Mouse (Mus musculus) thymus, adult 2 months (tissue): ENCODE measurements around the gene Klhl9. TPM values are rescaled to one million over a fixed set of nuclear protein-coding genes. Genes with fewer than 3 reads are reported as not detected.
"Not testable (repeated sequence)": the region's sequence is repeated elsewhere in the genome, so short reads cannot be mapped to it uniquely, and the experiment has no call there.

Experiments used
- DNase-seq: peaks from one replicate; pipeline ENCODE4 v3.0.0; 2021
- H3K27ac ChIP-seq: fragments of 200-500 bp; 2 replicates; pipeline ENCODE4 v1.5.1; 2012; ENCODE audit warnings: low read length, control low read depth; ENCODE audit not compliant: control insufficient read depth, insufficient read depth
- H3K27me3 ChIP-seq: fragments of 200-500 bp; 2 replicates; pipeline ENCODE4 v1.6.1; 2012; ENCODE audit warnings: mild to moderate bottlenecking, low read length, moderate library complexity, mixed read lengths; ENCODE audit not compliant: control insufficient read depth, insufficient read depth
- H3K36me3 ChIP-seq: fragments of 200-500 bp; 2 replicates; pipeline ENCODE4 v1.6.1; 2012; ENCODE audit warnings: mild to moderate bottlenecking, low read length, moderate library complexity; ENCODE audit not compliant: control insufficient read depth, insufficient read depth
- H3K4me1 ChIP-seq: fragments of 200-500 bp; replicated peaks from 2 replicates; pipeline ENCODE4 v1.6.1; 2012; ENCODE audit warnings: low read length; ENCODE audit not compliant: control insufficient read depth, insufficient read depth
- H3K4me3 ChIP-seq: fragments of 200-500 bp; 2 replicates; pipeline ENCODE4 v1.5.1; 2012; ENCODE audit warnings: mild to moderate bottlenecking, low read length, control low read depth, moderate library complexity; ENCODE audit not compliant: control insufficient read depth, insufficient read depth
- CTCF ChIP-seq: fragments of 200-500 bp; IDR thresholded peaks from 2 replicates; pipeline ENCODE4 v1.5.1; 2012; ENCODE audit warnings: mild to moderate bottlenecking, control low read depth, low read length, moderate library complexity, borderline replicate concordance; ENCODE audit not compliant: control insufficient read depth, poor library complexity, insufficient read depth; ENCODE audit errors: extremely low read depth
- POLR2A ChIP-seq: fragments of 200-500 bp; IDR thresholded peaks from 2 replicates; pipeline ENCODE4 v1.6.1; 2012; ENCODE audit warnings: mild to moderate bottlenecking, low read length, control low read depth, moderate library complexity; ENCODE audit not compliant: control insufficient read depth, poor library complexity, insufficient read depth; ENCODE audit errors: extremely low read depth
- WGBS: fragments of 180-500 bp; shearing (Covaris S2); methylation state at CpG from one replicate; pipeline ENCODE4 v1.1.7; 2018; 5-methylcytosine and 5-hydroxymethylcytosine counted together
- polyA plus RNA-seq: library from polyadenylated mRNA; depleted of rRNA; stranded (reverse); fragments of >200 nt; gene quantifications from 2 replicates; pipeline ENCODE4 v1.2.3, GENCODE M21; 2012; rRNA removed

The Klhl9 gene
- polyA plus RNA-seq: 21.3 and 29.3 TPM in 2 replicates

- DNase-seq: peak; percentile 88
Observed at GRCm38 (mm10) chr4:88721791-88722721, at the start of gene Klhl9, which contains the start of gene Gm26566. TSS of gene Klhl9 (minus strand) at chr4:88722465. TSS of gene Gm26566 (plus strand) at chr4:88721805.

GRCm38 (mm10) chr4:88763384-88764018, 41.2 kb upstream of the Klhl9 start:
- peak; percentile 43; the same call in 1 of the 2 replicates for TF ChIP-seq CTCF
- H3K4me3 ChIP-seq: peak overlapping the region; percentile 85
- not testable (repeated sequence) for H3K27ac ChIP-seq, H3K27me3 ChIP-seq, H3K36me3 ChIP-seq, H3K4me1 ChIP-seq
- DNase-seq: peak; percentile 19
- 1% methylated on average over 34 of the region's 42 CpGs for WGBS

More at GRCm38 (mm10) chr4:88721791-88722721, at the start of gene Klhl9, which contains the start of gene Gm26566:
- Histone ChIP-seq H3K27ac (peak within 1 kb of the TSS; percentile 46), H3K27me3 (no peaks in the 10 kb centered on the region), H3K4me3 (peak within 1 kb of the TSS; percentile 81), H3K4me1 (peaks cover 15% of the 10 kb centered on the region), H3K36me3 (peaks cover 11% of the 10 kb centered on the region)
- TF ChIP-seq CTCF (peak; percentile 38; the same call in 1 of the 2 replicates), POLR2A (peak; percentile 71)
- WGBS: under 1% methylated on average over 82 of the region's 82 CpGs

GRCm38 (mm10) chr4:88762341-88762740, 40.1 kb upstream of the Klhl9 start:
- 63% methylated on average over 9 of the region's 9 CpGs for WGBS
- not testable (repeated sequence) for H3K36me3 ChIP-seq, H3K4me3 ChIP-seq, H3K27me3 ChIP-seq, H3K27ac ChIP-seq, H3K4me1 ChIP-seq
- peak; percentile 28 for DNase-seq

GRCm38 (mm10) chr4:88761776-88762175, 39.5 kb upstream of the Klhl9 start:
- 80% methylated on average over 6 of the region's 8 CpGs for WGBS
- not testable (repeated sequence) for H3K27me3 ChIP-seq, H3K4me1 ChIP-seq, H3K4me3 ChIP-seq, H3K36me3 ChIP-seq, H3K27ac ChIP-seq
- DNase-seq: peak; percentile 95

GRCm38 (mm10) chr4:88760431-88760830, 38.2 kb upstream of the Klhl9 start:
- TF ChIP-seq POLR2A: 0 out of 2 replicates have a peak, but pooled peaks have one; percentile 23
- not testable (repeated sequence) for H3K4me1 ChIP-seq, H3K27ac ChIP-seq, H3K27me3 ChIP-seq, H3K36me3 ChIP-seq
- DNase-seq: peak; percentile 35
- H3K4me3 ChIP-seq: peak overlapping the region; percentile 86
- WGBS: 1% methylated on average over 26 of the region's 28 CpGs

- 22% methylated on average over 10 of the region's 14 CpGs for WGBS
- not testable (repeated sequence) for H3K36me3 ChIP-seq, H3K4me1 ChIP-seq, H3K27ac ChIP-seq, H3K27me3 ChIP-seq
- DNase-seq: peak; percentile 52
- peak within 1 kb of the TSS; percentile 86 for H3K4me3 ChIP-seq
Observed at GRCm38 (mm10) chr4:88759610-88760268, 37.5 kb upstream of the Klhl9 start, which contains the start of gene Gm13283. TSS of gene Gm13283 (plus strand) at chr4:88760119.

- not testable (repeated sequence) for H3K27ac ChIP-seq
- 96% methylated on average over 9 of the region's 9 CpGs for WGBS
Observed at GRCm38 (mm10) chr4:88758751-88759150, 36.5 kb upstream of the Klhl9 start.

More at GRCm38 (mm10) chr4:88758751-88759150, 36.5 kb upstream of the Klhl9 start:
- not testable (repeated sequence) for H3K4me3 ChIP-seq, DNase-seq, H3K4me1 ChIP-seq, H3K36me3 ChIP-seq, H3K27me3 ChIP-seq
